Mouse (Mus musculus) midbrain, embryonic 15.5 days (tissue): ENCODE data around the gene Gm21972. TPM values are rescaled to one million over a fixed set of nuclear protein-coding genes. Genes with fewer than 3 reads are reported as not detected.

Source experiments
- ATAC-seq: fragments of 200-750 bp; cut with Nextera tagmentation; replicated peaks from 2 replicates; pipeline ENCODE4 v1.8.0; 2017; ENCODE audit warnings: moderate TSS enrichment
- H3K27ac ChIP-seq: fragments of 300-500 bp; sonication (generic); 2 replicates; pipeline ENCODE4 v1.5.1; 2015; ENCODE audit warnings: mild to moderate bottlenecking, inconsistent platforms
- H3K27me3 ChIP-seq: fragments of 300-500 bp; sonication (generic); replicated peaks from 2 replicates; pipeline ENCODE4 v1.6.1; 2015; ENCODE audit warnings: inconsistent platforms
- H3K36me3 ChIP-seq: fragments of 300-500 bp; sonication (generic); replicated peaks from 2 replicates; pipeline ENCODE4 v1.6.1; 2015; ENCODE audit warnings: inconsistent platforms
- H3K4me1 ChIP-seq: fragments of 300-500 bp; sonication (generic); 2 replicates; pipeline ENCODE4 v1.6.1; 2015; ENCODE audit warnings: inconsistent platforms
- H3K4me2 ChIP-seq: fragments of 300-500 bp; sonication (generic); 2 replicates; pipeline ENCODE4 v1.6.1; 2015; ENCODE audit warnings: inconsistent platforms, mild to moderate bottlenecking, moderate library complexity
- H3K4me3 ChIP-seq: fragments of 300-500 bp; sonication (generic); 2 replicates; pipeline ENCODE4 v1.5.1; 2015; ENCODE audit warnings: mild to moderate bottlenecking, inconsistent platforms
- H3K9ac ChIP-seq: fragments of 300-500 bp; sonication (generic); 2 replicates; pipeline ENCODE4 v1.6.1; 2015; ENCODE audit warnings: mild to moderate bottlenecking, inconsistent platforms
- H3K9me3 ChIP-seq: fragments of 300-500 bp; sonication (generic); 2 replicates; pipeline ENCODE4 v1.6.1; 2016; ENCODE audit warnings: inconsistent platforms
- WGBS: fragments of 180-500 bp; shearing (Covaris S2); methylation state at CpG from one replicate; pipeline ENCODE4 v1.1.7; 2015; ENCODE audit warnings: mixed read lengths; 5-methylcytosine and 5-hydroxymethylcytosine counted together
- polyA plus RNA-seq: library from polyadenylated mRNA; unstranded; fragments of >200 nt; fragmentation: Nextera tagmentation; extraction: Ambion mirVana; gene quantifications from 2 replicates; pipeline ENCODE4 v1.2.1, GENCODE M21; 2015

Gene Gm21972
- polyA plus RNA-seq, 1 experiment from 2014 or later, result 0.23 TPM

GRCm38 (mm10) chr1:86148161-86148560, 14.7 kb downstream of the Gm21972 start:
- Histone ChIP-seq H3K4me2 (no peak overlapping the region), H3K9ac (no peak overlapping the region), H3K27me3 (no peaks in the 10 kb centered on the region), H3K4me1 (no peaks in the 10 kb centered on the region), H3K36me3 (no peaks in the 10 kb centered on the region), H3K4me3 (no peak overlapping the region), H3K9me3 (no peaks in the 10 kb centered on the region), H3K27ac (no peak overlapping the region)
- 80% methylated on average over 9 of the region's 9 CpGs for WGBS
- no peak for ATAC-seq

- Histone ChIP-seq H3K4me2 (no peak overlapping the region), H3K27ac (no peak overlapping the region), H3K27me3 (no peaks in the 10 kb centered on the region), H3K36me3 (no peaks in the 10 kb centered on the region), H3K9me3 (no peaks in the 10 kb centered on the region), H3K4me3 (no peak overlapping the region), H3K4me1 (peaks cover 15% of the 10 kb centered on the region), H3K9ac (no peak overlapping the region)
- WGBS, result 84% methylated on average over 6 of the region's 6 CpGs
- no peak for ATAC-seq
These were observed 17.5 kb downstream of the Gm21972 start for GRCm38 (mm10) chr1:86150929-86151328.

GRCm38 (mm10) chr1:86151376-86151775, 17.9 kb downstream of the Gm21972 start:
- H3K4me2 ChIP-seq, result no peak overlapping the region
- peaks cover 20% of the 10 kb centered on the region for H3K4me1 ChIP-seq
- no peaks in the 10 kb centered on the region for H3K36me3 ChIP-seq
- ATAC-seq, result no peak
- H3K9ac ChIP-seq, result no peak overlapping the region
- H3K27me3 ChIP-seq, result no peaks in the 10 kb centered on the region
- H3K27ac ChIP-seq, result no peak overlapping the region
- H3K4me3 ChIP-seq, result no peak overlapping the region
- H3K9me3 ChIP-seq, result no peaks in the 10 kb centered on the region
- 89% methylated on average over 7 of the region's 7 CpGs for WGBS

GRCm38 (mm10) chr1:86152618-86153017, 19.2 kb downstream of the Gm21972 start:
- H3K36me3 ChIP-seq, result no peaks in the 10 kb centered on the region
- H3K27me3 ChIP-seq, result no peaks in the 10 kb centered on the region
- H3K9me3 ChIP-seq, result no peaks in the 10 kb centered on the region
- no peak overlapping the region for H3K4me3 ChIP-seq
- 90% methylated on average over 1 of the region's 1 CpGs for WGBS
- no peak overlapping the region for H3K27ac ChIP-seq
- no peak overlapping the region for H3K9ac ChIP-seq
- ATAC-seq, result no peak
- no peak overlapping the region for H3K4me2 ChIP-seq
- H3K4me1 ChIP-seq, result peaks cover 22% of the 10 kb centered on the region

GRCm38 (mm10) chr1:86154133-86154823, 20.8 kb downstream of the Gm21972 start, which contains the start of gene Armc9:
Gene Armc9 (plus strand): TSS chr1:86154780.
- ATAC-seq, result peak; percentile 100
- 5% methylated on average over 40 of the region's 40 CpGs for WGBS
- no peaks in the 10 kb centered on the region; the same call in 1 of the 2 replicates for H3K36me3 ChIP-seq
- peak within 1 kb of the TSS; percentile 80 for H3K27ac ChIP-seq
- H3K4me1 ChIP-seq, result peaks cover 22% of the 10 kb centered on the region
- peak within 1 kb of the TSS; percentile 72 for H3K9ac ChIP-seq
- no peaks in the 10 kb centered on the region for H3K27me3 ChIP-seq
- peak within 1 kb of the TSS; percentile 61 for H3K4me2 ChIP-seq
- H3K9me3 ChIP-seq, result no peaks in the 10 kb centered on the region
- H3K4me3 ChIP-seq, result peak within 1 kb of the TSS; percentile 84

GRCm38 (mm10) chr1:86154824-86155164, 21.4 kb downstream of the Gm21972 start:
- Histone ChIP-seq H3K4me3 (peak overlapping the region; percentile 84), H3K36me3 (no peaks in the 10 kb centered on the region; the same call in 1 of the 2 replicates), H3K27ac (peak overlapping the region; percentile 80), H3K9ac (peak overlapping the region; percentile 72), H3K4me1 (peaks cover 22% of the 10 kb centered on the region), H3K27me3 (no peaks in the 10 kb centered on the region), H3K4me2 (peak overlapping the region; percentile 61), H3K9me3 (no peaks in the 10 kb centered on the region)
- no peak for ATAC-seq
- WGBS, result 0% methylated on average over 18 of the region's 18 CpGs

GRCm38 (mm10) chr1:86156075-86156474, 22.6 kb downstream of the Gm21972 start:
- peak overlapping the region; percentile 9; the same call in 1 of the 2 replicates for H3K9ac ChIP-seq
- ATAC-seq, result no peak
- no peak overlapping the region for H3K27ac ChIP-seq
- H3K4me3 ChIP-seq, result no peak overlapping the region
- H3K27me3 ChIP-seq, result no peaks in the 10 kb centered on the region
- 88% methylated on average over 3 of the region's 3 CpGs for WGBS
- 0 out of 2 replicates have a peak overlapping the region, but pooled peaks have one; percentile 2 for H3K4me2 ChIP-seq
- peaks cover 22% of the 10 kb centered on the region for H3K4me1 ChIP-seq
- no peaks in the 10 kb centered on the region for H3K9me3 ChIP-seq
- H3K36me3 ChIP-seq, result peaks cover 10% of the 10 kb centered on the region; the same call in 1 of the 2 replicates

- H3K36me3 ChIP-seq, result peaks cover 13% of the 10 kb centered on the region
- H3K9ac ChIP-seq, result no peak overlapping the region
- no peaks in the 10 kb centered on the region for H3K9me3 ChIP-seq
- 88% methylated on average over 6 of the region's 6 CpGs for WGBS
- no peaks in the 10 kb centered on the region for H3K27me3 ChIP-seq
- ATAC-seq, result no peak
- no peak overlapping the region for H3K4me2 ChIP-seq
- no peak overlapping the region for H3K4me3 ChIP-seq
- no peak overlapping the region for H3K27ac ChIP-seq
- H3K4me1 ChIP-seq, result peaks cover 22% of the 10 kb centered on the region
These were observed 23.2 kb downstream of the Gm21972 start for GRCm38 (mm10) chr1:86156595-86156994.

GRCm38 (mm10) chr1:86160059-86160458, 26.6 kb downstream of the Gm21972 start:
- Histone ChIP-seq H3K9me3 (no peaks in the 10 kb centered on the region), H3K4me2 (no peak overlapping the region), H3K4me3 (no peak overlapping the region), H3K27me3 (no peaks in the 10 kb centered on the region), H3K27ac (no peak overlapping the region), H3K9ac (no peak overlapping the region), H3K4me1 (peaks cover 16% of the 10 kb centered on the region), H3K36me3 (peaks cover 35% of the 10 kb centered on the region)
- no peak for ATAC-seq
- 95% methylated on average over 6 of the region's 6 CpGs for WGBS

GRCm38 (mm10) chr1:86160479-86160878, 27.0 kb downstream of the Gm21972 start:
- WGBS, result 91% methylated on average over 5 of the region's 5 CpGs
- Histone ChIP-seq H3K4me3 (no peak overlapping the region), H3K4me1 (peaks cover 12% of the 10 kb centered on the region), H3K9me3 (no peaks in the 10 kb centered on the region), H3K9ac (no peak overlapping the region), H3K36me3 (peaks cover 39% of the 10 kb centered on the region), H3K27ac (no peak overlapping the region), H3K27me3 (no peaks in the 10 kb centered on the region), H3K4me2 (no peak overlapping the region)
- no peak for ATAC-seq

- Histone ChIP-seq H3K4me2 (no peak overlapping the region), H3K9ac (no peak overlapping the region), H3K36me3 (peaks cover 42% of the 10 kb centered on the region), H3K27me3 (no peaks in the 10 kb centered on the region), H3K9me3 (no peaks in the 10 kb centered on the region), H3K4me1 (peaks cover 6% of the 10 kb centered on the region; the same call in 1 of the 2 replicates), H3K4me3 (no peak overlapping the region), H3K27ac (no peak overlapping the region)
- ATAC-seq, result no peak
- 93% methylated on average over 5 of the region's 5 CpGs for WGBS
These were observed 27.6 kb downstream of the Gm21972 start for GRCm38 (mm10) chr1:86161061-86161460.

GRCm38 (mm10) chr1:86174602-86175001, 41.2 kb downstream of the Gm21972 start:
- ATAC-seq, result no peak
- 97% methylated on average over 5 of the region's 5 CpGs for WGBS
- no peak overlapping the region for H3K4me3 ChIP-seq
- H3K27ac ChIP-seq, result no peak overlapping the region
- H3K27me3 ChIP-seq, result no peaks in the 10 kb centered on the region
- no peaks in the 10 kb centered on the region for H3K9me3 ChIP-seq
- no peak overlapping the region for H3K9ac ChIP-seq
- no peaks in the 10 kb centered on the region for H3K4me1 ChIP-seq
- peaks cover 34% of the 10 kb centered on the region for H3K36me3 ChIP-seq
- no peak overlapping the region for H3K4me2 ChIP-seq

- Histone ChIP-seq H3K4me3 (no peak overlapping the region), H3K27ac (no peak overlapping the region), H3K4me1 (no peaks in the 10 kb centered on the region), H3K9me3 (no peaks in the 10 kb centered on the region), H3K27me3 (no peaks in the 10 kb centered on the region), H3K4me2 (no peak overlapping the region), H3K9ac (no peak overlapping the region), H3K36me3 (peaks cover 34% of the 10 kb centered on the region)
- ATAC-seq, result no peak
- 93% methylated on average over 2 of the region's 2 CpGs for WGBS
These were observed 42.6 kb downstream of the Gm21972 start for GRCm38 (mm10) chr1:86176066-86176465.
